Mouse (Mus musculus): ENCODE data around the gene Cfap97d2.

DNA sequence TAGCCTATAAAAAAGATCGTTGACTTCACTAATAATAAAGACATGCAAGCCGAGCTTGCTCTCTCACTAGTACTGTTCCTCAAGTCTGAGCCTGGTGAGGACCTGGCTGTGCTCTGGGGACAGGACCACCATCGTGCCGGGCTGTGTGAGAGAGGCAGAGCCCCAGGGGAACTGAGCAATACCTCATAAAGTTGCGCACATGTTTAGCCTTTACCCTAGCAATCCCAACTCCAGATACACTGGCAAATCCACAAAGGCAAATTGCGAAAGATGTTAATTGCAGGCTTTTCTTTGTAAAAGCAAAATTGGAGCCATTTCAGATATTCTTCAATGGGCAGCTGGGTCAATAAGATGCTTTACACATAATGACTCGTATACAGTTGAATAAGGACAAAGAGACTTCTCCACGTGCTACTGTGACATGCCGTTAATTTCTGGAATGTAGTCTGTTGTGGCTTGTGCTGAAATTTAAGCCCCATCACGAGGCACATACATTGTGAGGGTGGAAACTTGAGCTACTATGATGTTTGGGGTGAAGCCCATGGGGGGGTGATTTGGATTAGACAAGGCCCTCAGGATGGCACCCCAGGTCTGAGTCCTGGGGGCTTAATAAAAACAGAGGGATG is 21.9 kb downstream of the Cfap97d2 start:
- TF ChIP-seq GATA1 (IDR thresholded peaks at IDR 0.05; ENCODE audit: borderline replicate concordance, low read length) (no peak), FLI1 (IDR thresholded peaks at IDR 0.05; ENCODE audit: low read length) (no peak)

Measured in megakaryocyte, embryonic 14.5 days (primary cell).